Mouse (Mus musculus) midbrain, postnatal 0 days (tissue): Measurements from ENCODE around the gene Zfp30. TPM values are rescaled to one million over a fixed set of nuclear protein-coding genes. Genes with fewer than 3 reads are reported as not detected.

Source experiments
- ATAC-seq: fragments of 200-750 bp; cut with Nextera tagmentation; 2 replicates; pipeline ENCODE4 v1.8.0; 2017; ENCODE audit warnings: moderate number of reproducible peaks, mild to moderate bottlenecking, moderate TSS enrichment, moderate library complexity; ENCODE audit not compliant: low FRiP score
- DNase-seq: peaks from one replicate; pipeline ENCODE4 v3.0.0-alpha.2; 2015; ENCODE audit warnings: low spot score
- H3K27ac ChIP-seq: fragments of 300-500 bp; sonication (generic); 2 replicates; pipeline ENCODE4 v1.5.1; 2014; ENCODE audit warnings: low read depth, mild to moderate bottlenecking, low read length, mixed read lengths
- H3K27me3 ChIP-seq: fragments of 300-500 bp; sonication (generic); 2 replicates; pipeline ENCODE4 v1.6.1; 2014; ENCODE audit warnings: low read length, control low read depth, mixed read lengths; ENCODE audit not compliant: insufficient read depth
- H3K36me3 ChIP-seq: fragments of 300-500 bp; sonication (generic); 2 replicates; pipeline ENCODE4 v1.6.1; 2014; ENCODE audit warnings: low read length, control low read depth, mixed read lengths; ENCODE audit not compliant: insufficient read depth
- H3K4me1 ChIP-seq: fragments of 300-500 bp; sonication (generic); 2 replicates; pipeline ENCODE4 v1.6.1; 2014; ENCODE audit warnings: mild to moderate bottlenecking, control low read depth, antibody characterized with exemption, low read length, mixed read lengths; ENCODE audit not compliant: insufficient read depth
- H3K4me2 ChIP-seq: fragments of 300-500 bp; sonication (generic); 2 replicates; pipeline ENCODE4 v1.6.1; 2014; ENCODE audit warnings: low read depth, mild to moderate bottlenecking, low read length, mixed read lengths; ENCODE audit not compliant: poor library complexity, severe bottlenecking
- H3K4me3 ChIP-seq: fragments of 300-500 bp; sonication (generic); 2 replicates; pipeline ENCODE4 v1.5.1; 2014; ENCODE audit warnings: low read depth, mild to moderate bottlenecking, low read length, moderate library complexity
- H3K9ac ChIP-seq: fragments of 300-500 bp; sonication (generic); replicated peaks from 2 replicates; pipeline ENCODE4 v1.6.1; 2014; ENCODE audit warnings: mild to moderate bottlenecking, low read length, moderate library complexity, mixed read lengths; ENCODE audit not compliant: poor library complexity, severe bottlenecking
- H3K9me3 ChIP-seq: fragments of 300-500 bp; sonication (generic); 2 replicates; pipeline ENCODE4 v1.6.1; 2016; ENCODE audit warnings: low read length, control low read depth
- CTCF ChIP-seq: IDR thresholded peaks from 2 replicates; pipeline ENCODE4 v1.5.1; 2016; ENCODE audit warnings: antibody characterized with exemption, mild to moderate bottlenecking
- WGBS: fragments of 180-500 bp; shearing (Covaris S2); extraction: QIAGEN DNeasy Blood & Tissue Kit; methylation state at CpG from one replicate; pipeline ENCODE4 v1.1.7; 2014; 5-methylcytosine and 5-hydroxymethylcytosine counted together
- microRNA counts: library from miRNA; unstranded; fragments of <30 nt; microRNA quantifications from one replicate; lab custom pipeline; 2015
- microRNA-seq: library from miRNA; unstranded; fragments of <30 nt; microRNA quantifications from one replicate; pipeline ENCODE4, GENCODE M21; 2016; ENCODE audit warnings: borderline number of aligned reads
- polyA plus RNA-seq: library from polyadenylated mRNA; unstranded; fragments of >200 nt; fragmentation: Nextera tagmentation; extraction: Ambion mirVana; gene quantifications from 2 replicates; pipeline ENCODE4 v1.2.1, GENCODE M21; 2015
- total RNA-seq: library from RNA; depleted of rRNA; stranded (reverse); fragments of >200 nt; gene quantifications from 2 replicates; pipeline ENCODE4 v1.2.3, GENCODE M21; 2014; rRNA removed

Zfp30 gene
- total and polyA plus RNA-seq, 2 experiments from 2014 or later: 12.2 to 13.2 TPM

- WGBS: 89% methylated on average over 3 of the region's 3 CpGs
- H3K4me1 ChIP-seq: no peaks in the 10 kb centered on the region
- no peak for DNase-seq
- no peak for ATAC-seq
- H3K4me2 ChIP-seq: no peak overlapping the region
- H3K9ac ChIP-seq: no peak overlapping the region
- TF ChIP-seq CTCF: no peak
- H3K9me3 ChIP-seq: no peaks in the 10 kb centered on the region
- no peak overlapping the region for H3K27ac ChIP-seq
- H3K36me3 ChIP-seq: peaks cover 18% of the 10 kb centered on the region
- no peaks in the 10 kb centered on the region for H3K27me3 ChIP-seq
- H3K4me3 ChIP-seq: no peak overlapping the region
Measured at GRCm38 (mm10) chr7:29839256-29839655, 55.5 kb downstream of the Zfp30 start.

DNA sequence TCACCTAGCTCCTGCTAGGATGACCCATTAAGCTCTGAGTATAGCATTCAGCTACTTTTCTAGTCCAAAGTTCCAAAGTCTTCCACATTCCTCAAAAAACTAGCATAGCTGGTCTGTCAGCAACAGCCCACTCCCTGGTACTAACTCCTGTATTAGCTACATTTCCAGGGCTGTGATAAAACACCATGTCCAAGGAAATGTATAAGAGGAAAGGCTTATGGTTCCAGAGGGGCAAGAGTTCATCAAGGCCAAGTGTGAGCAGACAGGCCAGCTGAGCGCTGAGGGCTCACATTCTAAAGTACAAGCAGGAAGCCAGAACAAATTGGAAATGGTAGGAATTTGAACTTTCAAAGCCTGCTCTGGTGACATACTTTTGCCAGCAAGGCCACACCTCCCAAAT lies 58.3 kb downstream of the Zfp30 start:
- H3K27ac ChIP-seq: no peak overlapping the region
- ATAC-seq: no peak
- H3K9me3 ChIP-seq: no peaks in the 10 kb centered on the region
- WGBS: 88% methylated on average over 1 of the region's 1 CpGs
- no peak overlapping the region for H3K9ac ChIP-seq
- no peaks in the 10 kb centered on the region for H3K27me3 ChIP-seq
- H3K4me2 ChIP-seq: no peak overlapping the region
- TF ChIP-seq CTCF: no peak
- no peak for DNase-seq
- H3K36me3 ChIP-seq: peaks cover 32% of the 10 kb centered on the region
- no peak overlapping the region for H3K4me3 ChIP-seq
- H3K4me1 ChIP-seq: no peaks in the 10 kb centered on the region

MicroRNAs encoded within 50 kb of the gene (microRNA counts, 519-probe panel; counts per million panel counts)
- 528 counts per million, percentile 58 among the panel's probes with 10 or more counts for microRNA mmu-miR-1964 (lab: Ali Mortazavi, UCI)

Small RNAs within 50 kb of the gene (microRNA-seq; reads per million reads assigned to microRNA genes)
- 2.3 reads per million for gene Mir1964

Other genes with a start within 250 kb of the Zfp30 start
- 0.24 and 0.99 TPM in 2 replicates for gene Catsperg2, start 57.0 kb upstream of the Zfp30 start, total RNA-seq
- gene Catsperg2, start 57.0 kb upstream of the Zfp30 start, polyA plus RNA-seq: 0.34 and 0.41 TPM in 2 replicates
- 11.8 and 13.9 TPM in 2 replicates for gene Zfp84, start 15.4 kb upstream of the Zfp30 start, total RNA-seq
- 5.9 and 6.8 TPM in 2 replicates for gene Zfp84, start 15.4 kb upstream of the Zfp30 start, polyA plus RNA-seq
- 10.7 and 16.3 TPM in 2 replicates for gene Zfp790, start 32.1 kb downstream of the Zfp30 start, total RNA-seq
- gene Zfp790, start 32.1 kb downstream of the Zfp30 start, polyA plus RNA-seq: 11.7 and 11.9 TPM in 2 replicates
- gene Zfp940, start 69.7 kb downstream of the Zfp30 start, total RNA-seq: 11.7 and 12.3 TPM in 2 replicates
- gene Zfp940, start 69.7 kb downstream of the Zfp30 start, polyA plus RNA-seq: 12.7 and 13.1 TPM in 2 replicates
- gene Zfp420, start 76.0 kb downstream of the Zfp30 start, total RNA-seq: 20.4 and 24.5 TPM in 2 replicates
- 14.7 and 16.2 TPM in 2 replicates for gene Zfp420, start 76.0 kb downstream of the Zfp30 start, polyA plus RNA-seq
- 15.7 and 18.0 TPM in 2 replicates for gene Zfp27, start 122.6 kb downstream of the Zfp30 start, total RNA-seq
- 7.9 and 8.5 TPM in 2 replicates for gene Zfp27, start 122.6 kb downstream of the Zfp30 start, polyA plus RNA-seq
- gene Zfp383, start 124.2 kb downstream of the Zfp30 start, total RNA-seq: 6.6 and 7.9 TPM in 2 replicates
- gene Zfp383, start 124.2 kb downstream of the Zfp30 start, polyA plus RNA-seq: 5.4 and 5.8 TPM in 2 replicates
- gene Zfp74, start 170.1 kb downstream of the Zfp30 start, total RNA-seq: 12.8 and 13.3 TPM in 2 replicates
- gene Zfp74, start 170.1 kb downstream of the Zfp30 start, polyA plus RNA-seq: 15.9 and 17.1 TPM in 2 replicates
- gene Zfp568, start 200.0 kb downstream of the Zfp30 start, total RNA-seq: 8.2 and 12.6 TPM in 2 replicates
- gene Zfp568, start 200.0 kb downstream of the Zfp30 start, polyA plus RNA-seq: 2.0 and 2.5 TPM in 2 replicates